Mouse (Mus musculus) C2C12 (cell line): ENCODE results near the gene Clcnkb. TPM values are rescaled to one million over a fixed set of nuclear protein-coding genes. Genes with fewer than 3 reads are reported as not detected.

Experiments
- H3K27me3 ChIP-seq: one replicate; pipeline ENCODE4 v1.6.1; 2011; ENCODE audit not compliant: control insufficient read depth, insufficient read depth, insufficient read length
- H3K36me3 ChIP-seq: one replicate; pipeline ENCODE4 v1.6.1; 2011; ENCODE audit not compliant: control insufficient read depth, insufficient read depth
- H3K4me3 ChIP-seq: one replicate; pipeline ENCODE4 v1.5.1; 2011; ENCODE audit warnings: mild to moderate bottlenecking, control low read depth; ENCODE audit not compliant: poor library complexity, insufficient read depth, severe bottlenecking
- H3K79me2 ChIP-seq: one replicate; pipeline ENCODE4 v1.6.1; 2011; ENCODE audit not compliant: control insufficient read depth, insufficient read depth
- H3K79me3 ChIP-seq: one replicate; pipeline ENCODE4 v1.6.1; 2011; ENCODE audit warnings: low read depth, control low read depth
- H3ac ChIP-seq: one replicate; pipeline ENCODE3; 2011; ENCODE audit warnings: low read depth; ENCODE audit not compliant: control insufficient read depth, insufficient read length
- CEBPB ChIP-seq: IDR thresholded peaks from one replicate; pipeline ENCODE4 v1.6.1; 2011; ENCODE audit warnings: low read depth, mild to moderate bottlenecking, control low read depth, moderate library complexity
- CTCF ChIP-seq: IDR thresholded peaks from one replicate; pipeline ENCODE4 v1.5.1; 2011; ENCODE audit not compliant: control insufficient read depth, insufficient read depth, insufficient read length
- FOSL1 ChIP-seq: IDR thresholded peaks from one replicate; pipeline ENCODE4 v1.8.0; 2011; ENCODE audit warnings: mild to moderate bottlenecking, low read length; ENCODE audit not compliant: poor library complexity, insufficient read depth, severe bottlenecking
- MAX ChIP-seq: IDR thresholded peaks from one replicate; pipeline ENCODE4 v1.6.1; 2011; ENCODE audit warnings: mild to moderate bottlenecking, control low read depth
- MYOD1 ChIP-seq: IDR thresholded peaks from one replicate; pipeline ENCODE4 v1.6.1; 2011; ENCODE audit warnings: low read depth; ENCODE audit not compliant: control insufficient read depth, insufficient read length
- MYOG ChIP-seq: IDR thresholded peaks from one replicate; pipeline ENCODE4 v1.6.1; 2011; ENCODE audit not compliant: control insufficient read depth, insufficient read length; ENCODE audit errors: extremely low read depth
- USF1 ChIP-seq: IDR thresholded peaks from one replicate; pipeline ENCODE4 v1.6.1; 2011; ENCODE audit warnings: low read depth, mild to moderate bottlenecking, control low read depth, moderate library complexity
- polyA plus RNA-seq: library from polyadenylated mRNA; unstranded; fragments of >200 nt; fragmentation: generic; extraction: Trizol; gene quantifications from one replicate; pipeline ENCODE4 v1.2.1, GENCODE M21; 2012; ENCODE audit warnings: missing spikeins

The Clcnkb gene
- polyA plus RNA-seq, 1 experiment, result not detected

- H3K36me3 ChIP-seq, result peaks cover 44% of the 10 kb centered on the region
- no peaks in the 10 kb centered on the region for H3K27me3 ChIP-seq
- peaks cover 52% of the 10 kb centered on the region for H3K79me3 ChIP-seq
- TF ChIP-seq USF1 (no peak), FOSL1 (no peak), MAX (no peak), MYOG (no peak), CEBPB (no peak), MYOD1 (no peak), CTCF (no peak)
- peaks cover 93% of the 10 kb centered on the region for H3K79me2 ChIP-seq
- H3ac ChIP-seq, result peak overlapping the region; percentile 27
- no peak overlapping the region for H3K4me3 ChIP-seq
Observed at GRCm38 (mm10) chr4:141454581-141455350, 39.0 kb upstream of the Clcnkb start.

- H3K36me3 ChIP-seq, result peaks cover 64% of the 10 kb centered on the region
- no peak overlapping the region for H3ac ChIP-seq
- TF ChIP-seq CTCF (no peak), MAX (no peak), MYOG (no peak), CEBPB (no peak), MYOD1 (no peak), USF1 (no peak)
- H3K4me3 ChIP-seq, result no peak overlapping the region
- peaks cover 90% of the 10 kb centered on the region for H3K79me2 ChIP-seq
- peaks cover 46% of the 10 kb centered on the region for H3K79me3 ChIP-seq
- no peaks in the 10 kb centered on the region for H3K27me3 ChIP-seq
Observed at GRCm38 (mm10) chr4:141451916-141452450, 36.2 kb upstream of the Clcnkb start.

GRCm38 (mm10) chr4:141451251-141451650, 35.4 kb upstream of the Clcnkb start:
- peaks cover 69% of the 10 kb centered on the region for H3K36me3 ChIP-seq
- H3K79me3 ChIP-seq, result peaks cover 46% of the 10 kb centered on the region
- H3K79me2 ChIP-seq, result peaks cover 90% of the 10 kb centered on the region
- no peak for TF ChIP-seq MYOG
- TF ChIP-seq CEBPB, result no peak
- TF ChIP-seq CTCF, result no peak
- TF ChIP-seq USF1, result no peak
- no peak overlapping the region for H3K4me3 ChIP-seq
- H3ac ChIP-seq, result no peak overlapping the region
- H3K27me3 ChIP-seq, result no peaks in the 10 kb centered on the region

GRCm38 (mm10) chr4:141446211-141446610, 30.4 kb upstream of the Clcnkb start:
- peaks cover 28% of the 10 kb centered on the region for H3K79me3 ChIP-seq
- TF ChIP-seq MYOG (no peak), CEBPB (no peak), FOSL1 (no peak), MYOD1 (no peak), MAX (no peak), CTCF (no peak)
- no peaks in the 10 kb centered on the region for H3K27me3 ChIP-seq
- peaks cover 63% of the 10 kb centered on the region for H3K79me2 ChIP-seq
- peaks cover 42% of the 10 kb centered on the region for H3K36me3 ChIP-seq
- no peak overlapping the region for H3K4me3 ChIP-seq
- H3ac ChIP-seq, result no peak overlapping the region

GRCm38 (mm10) chr4:141445328-141445720, 29.5 kb upstream of the Clcnkb start:
- H3K79me2 ChIP-seq, result peaks cover 56% of the 10 kb centered on the region
- H3K27me3 ChIP-seq, result no peaks in the 10 kb centered on the region
- peaks cover 40% of the 10 kb centered on the region for H3K36me3 ChIP-seq
- peak overlapping the region; percentile 90 for H3ac ChIP-seq
- peak overlapping the region; percentile 80 for H3K4me3 ChIP-seq
- H3K79me3 ChIP-seq, result peaks cover 23% of the 10 kb centered on the region
- TF ChIP-seq MYOD1 (no peak), USF1 (no peak), CEBPB (no peak)
